Mouse (Mus musculus): ENCODE measurements around the gene Igfbpl1. TPM values are rescaled to one million over a fixed set of nuclear protein-coding genes. Genes with fewer than 3 reads are reported as not detected.

Igfbpl1 gene
- polyA plus RNA-seq, 1 experiment from 2014 or later = 94.2 TPM

DNA sequence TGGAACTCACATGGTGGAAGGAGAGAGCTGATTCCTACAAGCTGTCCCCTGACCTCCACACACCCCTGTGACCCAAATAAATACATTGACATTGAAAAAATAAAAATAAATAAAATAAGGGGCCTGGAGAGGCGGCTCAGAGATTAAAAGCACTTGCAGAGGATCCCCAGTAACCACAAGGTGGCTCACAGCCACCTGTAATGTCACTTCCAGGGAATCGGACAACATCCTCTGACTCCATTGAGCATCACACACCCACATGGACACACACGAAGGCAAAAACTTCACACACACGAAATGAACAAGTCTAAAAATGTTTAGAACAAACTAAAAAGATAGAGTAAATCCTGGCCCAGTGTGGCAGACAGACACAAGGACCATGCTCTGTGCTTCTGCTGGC, 40.0 kb downstream of the Igfbpl1 start:
- no peak overlapping the region for H3K4me2 ChIP-seq (ENCODE audit: low read length)
- no peaks in the 10 kb centered on the region for H3K27me3 ChIP-seq (replicated peaks; ENCODE audit: control insufficient read depth, insufficient read depth, low read length)
- no peak for ATAC-seq
- no peak overlapping the region for H3K27ac ChIP-seq (ENCODE audit: low read length)
- H3K4me1 ChIP-seq (replicated peaks; ENCODE audit: control insufficient read depth, insufficient read depth, low read length) = peaks cover 17% of the 10 kb centered on the region
- 59% methylated on average over 4 of the region's 4 CpGs for WGBS
- H3K9ac ChIP-seq (replicated peaks; ENCODE audit: low read depth, low read length) = no peak overlapping the region
- no peaks in the 10 kb centered on the region for H3K9me3 ChIP-seq (ENCODE audit: control insufficient read depth, low read length)
- no peaks in the 10 kb centered on the region for H3K36me3 ChIP-seq (ENCODE audit: control insufficient read depth, insufficient read depth)
- no peak overlapping the region for H3K4me3 ChIP-seq (replicated peaks; ENCODE audit: low read length)

DNA sequence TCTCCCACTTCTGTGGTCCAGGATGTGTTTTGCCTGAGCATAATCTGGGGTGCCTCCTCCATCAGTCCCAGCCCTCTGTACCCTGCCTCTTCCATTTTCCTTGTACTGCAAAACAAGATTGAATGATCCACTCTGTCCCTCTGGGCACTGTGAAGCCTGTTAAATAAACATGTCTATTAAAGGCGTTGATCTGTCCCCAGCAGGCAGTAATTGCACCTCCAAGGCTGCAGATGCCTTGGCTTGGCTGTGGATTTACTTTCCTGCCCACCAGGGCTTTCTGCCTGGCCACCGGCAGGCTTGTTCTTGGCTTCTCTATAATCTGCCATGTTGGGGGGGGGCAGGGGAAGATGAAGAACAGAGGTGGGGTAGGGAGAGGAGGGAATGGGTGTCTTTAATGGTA, 40.8 kb downstream of the Igfbpl1 start:
- H3K4me1 ChIP-seq (replicated peaks; ENCODE audit: control insufficient read depth, insufficient read depth, low read length) = peaks cover 17% of the 10 kb centered on the region
- no peak overlapping the region for H3K4me3 ChIP-seq (replicated peaks; ENCODE audit: low read length)
- no peaks in the 10 kb centered on the region for H3K36me3 ChIP-seq (ENCODE audit: control insufficient read depth, insufficient read depth)
- H3K27ac ChIP-seq (ENCODE audit: low read length) = 0 out of 2 replicates have a peak overlapping the region, but pooled peaks have one; percentile 13
- no peak overlapping the region for H3K9ac ChIP-seq (replicated peaks; ENCODE audit: low read depth, low read length)
- WGBS = 2% methylated on average over 2 of the region's 2 CpGs
- H3K27me3 ChIP-seq (replicated peaks; ENCODE audit: control insufficient read depth, insufficient read depth, low read length) = no peaks in the 10 kb centered on the region
- ATAC-seq = peak; percentile 51; the same call in 1 of the 2 replicates
- no peaks in the 10 kb centered on the region for H3K9me3 ChIP-seq (ENCODE audit: control insufficient read depth, low read length)
- H3K4me2 ChIP-seq (ENCODE audit: low read length) = no peak overlapping the region

DNA sequence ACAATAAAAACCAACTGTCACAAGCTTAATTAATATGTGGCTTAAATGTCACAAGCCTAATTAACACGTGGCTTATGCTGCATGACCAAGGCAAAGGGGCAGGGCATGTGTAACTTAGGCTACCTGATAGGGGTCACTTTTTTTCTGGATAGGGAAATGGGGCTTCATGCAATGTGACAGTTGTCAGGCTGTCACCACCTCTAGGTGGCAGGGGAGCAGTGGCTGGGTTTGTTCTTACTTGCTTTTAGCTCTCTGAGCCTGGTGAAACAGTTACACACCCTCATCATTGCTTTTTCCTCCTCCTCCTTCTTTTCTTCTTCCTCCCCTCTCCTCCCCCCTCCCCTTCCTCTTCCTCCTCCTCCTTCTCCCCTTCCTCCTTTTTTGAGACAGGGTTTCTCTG, 43.1 kb downstream of the Igfbpl1 start:
- Histone ChIP-seq H3K36me3 (ENCODE audit: control insufficient read depth, insufficient read depth) (no peaks in the 10 kb centered on the region), H3K4me2 (ENCODE audit: low read length) (no peak overlapping the region), H3K9ac (replicated peaks; ENCODE audit: low read depth, low read length) (no peak overlapping the region), H3K9me3 (ENCODE audit: control insufficient read depth, low read length) (no peaks in the 10 kb centered on the region), H3K4me3 (replicated peaks; ENCODE audit: low read length) (no peak overlapping the region), H3K4me1 (replicated peaks; ENCODE audit: control insufficient read depth, insufficient read depth, low read length) (peaks cover 8% of the 10 kb centered on the region), H3K27me3 (replicated peaks; ENCODE audit: control insufficient read depth, insufficient read depth, low read length) (no peaks in the 10 kb centered on the region), H3K27ac (ENCODE audit: low read length) (no peak overlapping the region)
- ATAC-seq = no peak
- WGBS = 72% methylated on average over 1 of the region's 1 CpGs

DNA sequence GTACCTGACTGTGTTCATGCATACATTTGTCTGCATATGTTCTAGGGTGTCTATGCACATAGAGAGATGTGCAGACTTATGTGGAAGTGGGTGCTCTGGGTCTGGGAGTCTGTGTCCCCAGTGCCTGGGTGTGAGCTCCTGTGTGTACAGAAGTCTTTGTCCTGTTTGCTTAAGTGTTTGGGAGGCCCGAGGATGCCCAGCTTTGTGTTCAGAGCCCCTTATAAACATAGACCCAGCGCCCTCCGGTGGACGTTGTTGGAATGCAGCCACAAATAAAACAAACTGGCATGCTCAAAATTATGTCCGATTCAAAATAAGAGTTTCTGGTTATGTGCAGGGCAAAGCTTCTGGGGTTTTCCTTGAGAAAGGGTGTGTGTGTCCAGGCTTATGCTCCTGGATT, 55.1 kb downstream of the Igfbpl1 start:
- Histone ChIP-seq H3K9me3 (ENCODE audit: control insufficient read depth, low read length) (no peaks in the 10 kb centered on the region), H3K4me1 (replicated peaks; ENCODE audit: control insufficient read depth, insufficient read depth, low read length) (peaks cover 42% of the 10 kb centered on the region), H3K27me3 (replicated peaks; ENCODE audit: control insufficient read depth, insufficient read depth, low read length) (no peaks in the 10 kb centered on the region), H3K9ac (replicated peaks; ENCODE audit: low read depth, low read length) (0 out of 2 replicates have a peak overlapping the region, but pooled peaks have one; percentile 23), H3K36me3 (ENCODE audit: control insufficient read depth, insufficient read depth) (no peaks in the 10 kb centered on the region), H3K4me2 (ENCODE audit: low read length) (no peak overlapping the region), H3K4me3 (replicated peaks; ENCODE audit: low read length) (no peak overlapping the region), H3K27ac (ENCODE audit: low read length) (peak overlapping the region; percentile 89)
- peak; percentile 65 for ATAC-seq
- WGBS = 0% methylated on average over 5 of the region's 5 CpGs

DNA sequence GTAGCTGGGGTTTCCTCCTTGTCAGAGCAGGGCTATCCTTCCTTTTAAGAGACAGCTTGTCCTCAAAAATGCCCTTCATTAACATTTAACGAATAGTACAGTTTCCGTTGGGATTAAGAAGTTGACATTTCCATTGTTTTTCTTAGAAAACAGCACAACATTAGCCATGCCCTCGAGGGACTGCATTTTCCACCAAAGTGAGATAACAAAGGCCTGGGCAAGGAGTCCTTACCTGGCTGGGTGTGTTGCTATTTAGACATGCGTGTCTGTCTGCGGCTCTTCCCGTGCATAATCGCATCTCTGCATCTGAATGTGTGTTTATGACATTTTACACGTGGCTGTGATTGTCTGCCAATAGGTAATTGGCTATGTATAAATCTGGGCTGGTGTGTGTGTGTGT, 55.5 kb downstream of the Igfbpl1 start:
- ATAC-seq = no peak
- Histone ChIP-seq H3K9ac (replicated peaks; ENCODE audit: low read depth, low read length) (peak overlapping the region; percentile 23; the same call in 1 of the 2 replicates), H3K36me3 (ENCODE audit: control insufficient read depth, insufficient read depth) (no peaks in the 10 kb centered on the region), H3K4me1 (replicated peaks; ENCODE audit: control insufficient read depth, insufficient read depth, low read length) (peaks cover 43% of the 10 kb centered on the region), H3K4me3 (replicated peaks; ENCODE audit: low read length) (no peak overlapping the region), H3K27me3 (replicated peaks; ENCODE audit: control insufficient read depth, insufficient read depth, low read length) (no peaks in the 10 kb centered on the region), H3K4me2 (ENCODE audit: low read length) (no peak overlapping the region), H3K27ac (ENCODE audit: low read length) (peak overlapping the region; percentile 89), H3K9me3 (ENCODE audit: control insufficient read depth, low read length) (no peaks in the 10 kb centered on the region)
- 3% methylated on average over 8 of the region's 8 CpGs for WGBS

DNA sequence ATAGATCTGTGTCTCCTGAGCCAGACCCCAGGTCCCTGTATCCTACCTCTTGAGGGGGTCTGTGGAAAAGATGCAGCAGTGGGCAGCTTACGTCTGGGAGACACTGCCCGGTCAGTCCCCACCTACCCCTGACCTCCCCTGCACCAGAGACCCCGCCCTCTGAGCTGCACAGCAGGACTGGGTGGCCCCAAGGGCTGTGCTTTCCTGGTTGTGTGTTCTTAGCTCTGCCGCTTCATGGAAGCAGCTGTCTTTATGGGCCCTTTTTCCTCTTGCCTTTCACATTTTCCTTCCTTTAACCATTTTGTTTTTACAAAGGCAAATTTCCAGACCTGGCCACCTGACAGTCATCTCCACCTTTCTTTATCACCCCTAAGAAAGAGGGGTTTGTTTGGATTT, 56.1 kb downstream of the Igfbpl1 start:
- no peaks in the 10 kb centered on the region for H3K27me3 ChIP-seq (replicated peaks; ENCODE audit: control insufficient read depth, insufficient read depth, low read length)
- H3K4me1 ChIP-seq (replicated peaks; ENCODE audit: control insufficient read depth, insufficient read depth, low read length) = peaks cover 48% of the 10 kb centered on the region
- H3K4me2 ChIP-seq (ENCODE audit: low read length) = no peak overlapping the region
- H3K9me3 ChIP-seq (ENCODE audit: control insufficient read depth, low read length) = no peaks in the 10 kb centered on the region
- H3K9ac ChIP-seq (replicated peaks; ENCODE audit: low read depth, low read length) = peak overlapping the region; percentile 57
- H3K36me3 ChIP-seq (ENCODE audit: control insufficient read depth, insufficient read depth) = no peaks in the 10 kb centered on the region
- no peak overlapping the region for H3K4me3 ChIP-seq (replicated peaks; ENCODE audit: low read length)
- 9% methylated on average over 4 of the region's 4 CpGs for WGBS
- H3K27ac ChIP-seq (ENCODE audit: low read length) = peak overlapping the region; percentile 89
- ATAC-seq = peak; percentile 3; the same call in 1 of the 2 replicates

DNA sequence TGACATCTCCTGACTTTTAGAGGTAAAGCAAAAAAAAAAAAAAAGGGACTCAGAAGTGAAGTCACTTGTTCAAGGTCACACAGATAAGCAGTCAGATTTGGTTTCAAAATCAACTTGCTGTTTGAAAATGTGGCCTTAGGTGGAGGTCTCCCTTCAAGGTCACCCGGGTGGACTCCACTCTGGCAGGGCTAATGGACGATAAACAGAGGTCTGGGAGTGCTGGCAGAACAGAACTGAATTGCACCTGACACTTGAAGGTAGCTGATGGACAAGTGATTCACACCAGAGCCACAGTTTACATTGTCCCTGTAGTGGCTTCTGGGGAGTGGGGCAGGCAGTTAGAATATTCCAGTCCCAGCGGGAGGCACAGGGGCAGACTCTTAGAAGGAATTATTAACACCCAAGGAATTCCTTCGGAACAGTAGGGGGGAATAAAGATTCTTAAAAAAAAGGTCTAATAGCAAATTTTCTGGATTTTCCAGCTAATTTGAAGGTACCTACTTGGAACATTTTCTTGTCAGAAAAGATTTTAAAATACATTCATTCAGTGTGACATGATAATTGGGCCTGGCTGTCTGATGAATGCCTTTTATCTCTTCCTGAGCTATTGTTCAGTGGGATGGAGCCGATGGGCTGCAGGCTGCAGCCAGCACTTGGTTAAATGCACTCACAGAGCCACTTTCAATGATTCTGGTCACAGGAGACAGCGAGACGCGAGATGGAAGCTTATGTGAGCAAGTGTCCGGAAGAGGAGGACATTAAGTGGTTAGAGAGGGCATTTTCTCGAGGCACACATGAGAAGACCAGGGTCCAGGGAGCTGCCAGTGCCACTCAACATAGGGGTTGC, 56.7 kb downstream of the Igfbpl1 start:
- peaks cover 54% of the 10 kb centered on the region for H3K4me1 ChIP-seq (replicated peaks; ENCODE audit: control insufficient read depth, insufficient read depth, low read length)
- no peak overlapping the region for H3K4me2 ChIP-seq (ENCODE audit: low read length)
- WGBS = 9% methylated on average over 10 of the region's 10 CpGs
- no peak overlapping the region for H3K4me3 ChIP-seq (replicated peaks; ENCODE audit: low read length)
- H3K9ac ChIP-seq (replicated peaks; ENCODE audit: low read depth, low read length) = peak overlapping the region; percentile 57
- H3K9me3 ChIP-seq (ENCODE audit: control insufficient read depth, low read length) = no peaks in the 10 kb centered on the region
- no peaks in the 10 kb centered on the region for H3K36me3 ChIP-seq (ENCODE audit: control insufficient read depth, insufficient read depth)
- no peak; the same call in 1 of the 2 replicates for ATAC-seq
- H3K27ac ChIP-seq (ENCODE audit: low read length) = peak overlapping the region; percentile 89
- H3K27me3 ChIP-seq (replicated peaks; ENCODE audit: control insufficient read depth, insufficient read depth, low read length) = no peaks in the 10 kb centered on the region

DNA sequence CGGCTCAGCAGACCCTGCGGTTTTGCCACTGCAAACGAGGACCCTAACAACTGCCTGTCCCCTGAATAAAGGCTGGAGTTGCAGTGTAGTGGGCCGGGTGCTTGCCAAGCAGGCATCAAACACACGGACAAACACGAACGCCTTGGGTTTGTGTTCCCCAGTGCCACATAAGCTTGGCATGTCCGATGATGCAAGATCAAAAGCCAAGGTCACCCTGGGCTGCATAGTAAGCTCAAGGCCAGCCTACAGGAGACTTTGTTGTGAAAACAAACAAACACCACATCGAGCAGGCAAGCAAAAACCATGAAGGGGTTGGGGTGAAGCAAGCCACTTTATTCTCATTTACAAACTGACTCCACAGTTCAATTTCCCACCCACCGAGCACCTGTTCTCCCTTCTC, 57.6 kb downstream of the Igfbpl1 start:
- 26% methylated on average over 10 of the region's 10 CpGs for WGBS
- H3K27me3 ChIP-seq (replicated peaks; ENCODE audit: control insufficient read depth, insufficient read depth, low read length) = no peaks in the 10 kb centered on the region
- H3K4me2 ChIP-seq (ENCODE audit: low read length) = no peak overlapping the region
- peaks cover 63% of the 10 kb centered on the region for H3K4me1 ChIP-seq (replicated peaks; ENCODE audit: control insufficient read depth, insufficient read depth, low read length)
- no peak for ATAC-seq
- no peaks in the 10 kb centered on the region for H3K36me3 ChIP-seq (ENCODE audit: control insufficient read depth, insufficient read depth)
- H3K4me3 ChIP-seq (replicated peaks; ENCODE audit: low read length) = no peak overlapping the region
- peak overlapping the region; percentile 77 for H3K27ac ChIP-seq (ENCODE audit: low read length)
- no peaks in the 10 kb centered on the region for H3K9me3 ChIP-seq (ENCODE audit: control insufficient read depth, low read length)
- H3K9ac ChIP-seq (replicated peaks; ENCODE audit: low read depth, low read length) = peak overlapping the region; percentile 30

DNA sequence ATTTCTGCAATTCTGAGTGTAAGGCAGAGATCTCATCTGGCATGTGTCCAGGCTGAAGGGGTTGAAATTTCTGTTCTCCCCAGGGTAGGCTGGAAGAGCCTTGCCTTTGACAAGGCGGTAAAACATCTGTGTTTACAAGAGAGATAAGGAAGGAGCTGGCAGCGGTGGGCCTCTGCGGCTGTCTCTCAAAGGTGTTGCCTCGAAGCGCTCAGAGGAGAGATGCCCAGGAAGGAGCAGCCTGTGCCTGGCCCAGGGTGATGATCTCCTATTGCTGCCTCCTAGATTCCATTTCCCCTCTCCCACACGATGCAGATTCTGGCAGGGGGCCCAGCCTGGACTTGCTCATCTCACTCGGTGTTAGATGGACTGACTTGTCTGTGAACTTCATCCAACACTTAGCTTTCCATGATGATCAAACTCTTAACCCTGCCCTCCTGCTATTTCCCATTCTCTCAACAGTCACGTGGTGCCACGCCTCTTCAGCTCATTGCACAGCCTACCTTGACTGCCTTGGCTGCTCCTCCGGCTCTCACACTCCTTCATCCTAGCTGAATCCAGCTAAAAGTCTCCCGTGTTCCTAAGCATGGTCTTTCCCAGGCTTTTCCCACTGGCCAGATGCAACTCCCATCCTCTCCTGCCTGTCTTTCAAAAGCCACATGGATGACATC, 58.7 kb downstream of the Igfbpl1 start:
- WGBS = 55% methylated on average over 11 of the region's 11 CpGs
- Histone ChIP-seq H3K9ac (replicated peaks; ENCODE audit: low read depth, low read length) (no peak overlapping the region), H3K36me3 (ENCODE audit: control insufficient read depth, insufficient read depth) (no peaks in the 10 kb centered on the region), H3K4me1 (replicated peaks; ENCODE audit: control insufficient read depth, insufficient read depth, low read length) (peaks cover 74% of the 10 kb centered on the region), H3K4me2 (ENCODE audit: low read length) (no peak overlapping the region), H3K9me3 (ENCODE audit: control insufficient read depth, low read length) (no peaks in the 10 kb centered on the region), H3K27me3 (replicated peaks; ENCODE audit: control insufficient read depth, insufficient read depth, low read length) (no peaks in the 10 kb centered on the region), H3K27ac (ENCODE audit: low read length) (peak overlapping the region; percentile 77), H3K4me3 (replicated peaks; ENCODE audit: low read length) (no peak overlapping the region)
- ATAC-seq = no peak
